ENCODE assay signal across 7 mouse cellular contexts in genomic region chr3:89394894-89395256, GRCm38 (mm10). TPM values are rescaled to one million over a fixed set of nuclear protein-coding genes. Genes with fewer than 3 reads are reported as not detected.
DNase-seq lines count a peak whose midpoint lies in the region; ATAC-seq and TF ChIP-seq lines count a peak whose summit lies in the region.

No protein-coding gene starts in this region.

- peak overlapping the region; percentile 95 for H3K27ac ChIP-seq in kidney, embryonic 15.5 days
- H3K27ac ChIP-seq in lung, postnatal 0 days (ENCODE audit: low read length) = peak overlapping the region; percentile 97

- TF ChIP-seq EP300 in lung, postnatal 0 days (IDR thresholded peaks at IDR 0.05) = no peak

- ATAC-seq in kidney, embryonic 15.5 days (replicated peaks; ENCODE audit: low FRiP score) = peak; percentile 27
- peak; percentile 16 for ATAC-seq in lung, postnatal 0 days

- no peak for TF ChIP-seq CTCF in lung, postnatal 0 days (IDR thresholded peaks at IDR 0.05)

- peaks cover 64% of the 10 kb centered on the region for H3K4me1 ChIP-seq in kidney, embryonic 15.5 days
- peaks cover 10% of the 10 kb centered on the region for H3K4me1 ChIP-seq in lung, postnatal 0 days (ENCODE audit: insufficient read depth, low read depth, low read length)

- H3K27me3 ChIP-seq in kidney, embryonic 15.5 days = no peaks in the 10 kb centered on the region
- H3K27me3 ChIP-seq in lung, postnatal 0 days (replicated peaks; ENCODE audit: insufficient read depth, low read length) = no peaks in the 10 kb centered on the region

- H3K4me2 ChIP-seq in kidney, embryonic 15.5 days = peak overlapping the region; percentile 99
- H3K4me2 ChIP-seq in lung, postnatal 0 days (replicated peaks; ENCODE audit: low read depth, low read length) = peak overlapping the region; percentile 99

- no peaks in the 10 kb centered on the region for H3K9me3 ChIP-seq in kidney, embryonic 15.5 days (replicated peaks)
- H3K9me3 ChIP-seq in lung, postnatal 0 days (ENCODE audit: low read length) = no peaks in the 10 kb centered on the region

- under 1% methylated on average over 12 of the region's 12 CpGs for WGBS in kidney, embryonic 15.5 days
- 0% methylated on average over 12 of the region's 12 CpGs for WGBS in lung, postnatal 0 days

- peak overlapping the region; percentile 59 for H3K4me3 ChIP-seq in kidney, embryonic 15.5 days (replicated peaks)
- H3K4me3 ChIP-seq in lung, postnatal 0 days (ENCODE audit: low read depth, low read length) = peak overlapping the region; percentile 78

- peak; percentile 93 for DNase-seq in ES-CJ7 (ENCODE audit: low read depth, low spot score)
- peak; percentile 90 for DNase-seq in adrenal gland, adult 2 months
- peak; percentile 89 for DNase-seq in embryo, embryonic 9.5 days (ENCODE audit: extremely low spot score)
- peak; percentile 87 for DNase-seq in heart, adult 8-10 months (ENCODE audit: low spot score)
- peak; percentile 95 for DNase-seq in lung, postnatal 0 days (ENCODE audit: low spot score)
- DNase-seq in retina, postnatal 1 day = peak; percentile 96

- H3K36me3 ChIP-seq in kidney, embryonic 15.5 days = no peaks in the 10 kb centered on the region
- H3K36me3 ChIP-seq in lung, postnatal 0 days (ENCODE audit: insufficient read depth, low read length) = no peaks in the 10 kb centered on the region

- peak overlapping the region; percentile 65 for H3K9ac ChIP-seq in kidney, embryonic 15.5 days
- peak overlapping the region; percentile 65; the same call in 1 of the 2 replicates for H3K9ac ChIP-seq in lung, postnatal 0 days (replicated peaks; ENCODE audit: low read depth)

RNA-seq across cellular contexts. Expression of gene Zbtb7b, which starts 0.3 kb away (rescaled TPM):
- total RNA-seq in adrenal gland, adult 2 months (2021) = 100 to 1,000 TPM in 1 of 2 experiments, 10 to 100 TPM in 1; 84.0 to 102 TPM
- polyA plus RNA-seq in adrenal gland, adult 2 months (2012; rRNA removed) = 117 and 121 TPM in 2 replicates
- total RNA-seq in heart, adult 8-10 months (2022) = 10 to 100 TPM; 19.6 to 23.2 (median 22.9) TPM
- polyA plus RNA-seq in kidney, embryonic 15.5 days (2015; fragmentation: Nextera tagmentation; extraction: Ambion mirVana) = 2.4 and 3.7 TPM in 2 replicates
- 6.4 and 7.3 TPM in 2 replicates for polyA plus RNA-seq in lung, postnatal 0 days (2015; fragmentation: Nextera tagmentation; extraction: Ambion mirVana)

RNA-seq across cellular contexts. Expression of gene Lenep, which starts 7.7 kb away (rescaled TPM):
- 1 to 10 TPM; 1.7 to 1.8 TPM for total RNA-seq in adrenal gland, adult 2 months (2021)
- 0.58 TPM in 1 of 2 replicates, not detected in the other for polyA plus RNA-seq in adrenal gland, adult 2 months (2012; rRNA removed)
- 1 to 10 TPM in 2 of 4 experiments, under 1 TPM in 1, not detected in 1; 0.75 to 1.5 (median 1.2) TPM for total RNA-seq in heart, adult 8-10 months (2022)
- polyA plus RNA-seq in kidney, embryonic 15.5 days (2015; fragmentation: Nextera tagmentation; extraction: Ambion mirVana) = 0.14 TPM in 1 of 2 replicates, not detected in the other
- polyA plus RNA-seq in lung, postnatal 0 days (2015; fragmentation: Nextera tagmentation; extraction: Ambion mirVana) = not detected in 2 replicates

RNA-seq across cellular contexts. Expression of gene Flad1, which starts 16.8 kb away (rescaled TPM):
- 10 to 100 TPM; 32.2 to 50.7 TPM for total RNA-seq in adrenal gland, adult 2 months (2021)
- 33.2 and 45.2 TPM in 2 replicates for polyA plus RNA-seq in adrenal gland, adult 2 months (2012; rRNA removed)
- 10 to 100 TPM; 55.5 to 71.8 (median 67.9) TPM for total RNA-seq in heart, adult 8-10 months (2022)
- polyA plus RNA-seq in kidney, embryonic 15.5 days (2015; fragmentation: Nextera tagmentation; extraction: Ambion mirVana) = 29.4 and 31.4 TPM in 2 replicates
- 17.9 and 18.2 TPM in 2 replicates for polyA plus RNA-seq in lung, postnatal 0 days (2015; fragmentation: Nextera tagmentation; extraction: Ambion mirVana)

RNA-seq across cellular contexts. Expression of gene Cks1b, which starts 23.3 kb away (rescaled TPM):
- 10 to 100 TPM; 17.3 to 21.5 TPM for total RNA-seq in adrenal gland, adult 2 months (2021)
- polyA plus RNA-seq in adrenal gland, adult 2 months (2012; rRNA removed) = 9.3 and 9.7 TPM in 2 replicates
- 1 to 10 TPM; 3.8 to 5.4 (median 4.2) TPM for total RNA-seq in heart, adult 8-10 months (2022)
- 518 and 559 TPM in 2 replicates for polyA plus RNA-seq in kidney, embryonic 15.5 days (2015; fragmentation: Nextera tagmentation; extraction: Ambion mirVana)
- polyA plus RNA-seq in lung, postnatal 0 days (2015; fragmentation: Nextera tagmentation; extraction: Ambion mirVana) = 75.5 and 83.0 TPM in 2 replicates

RNA-seq across cellular contexts. Expression of gene Shc1, which starts 23.4 kb away (rescaled TPM):
- 100 to 1,000 TPM in 1 of 2 experiments, 10 to 100 TPM in 1; 69.6 to 113 TPM for total RNA-seq in adrenal gland, adult 2 months (2021)
- polyA plus RNA-seq in adrenal gland, adult 2 months (2012; rRNA removed) = 62.6 and 67.4 TPM in 2 replicates
- total RNA-seq in heart, adult 8-10 months (2022) = 10 to 100 TPM; 33.3 to 37.7 (median 36.5) TPM
- polyA plus RNA-seq in kidney, embryonic 15.5 days (2015; fragmentation: Nextera tagmentation; extraction: Ambion mirVana) = 97.1 and 105 TPM in 2 replicates
- polyA plus RNA-seq in lung, postnatal 0 days (2015; fragmentation: Nextera tagmentation; extraction: Ambion mirVana) = 52.6 and 55.7 TPM in 2 replicates

Comparison
In these comparisons a context has a peak if more than half of its experiments do, and no peak if none do; other contexts are left out.
1. Peak in every context shown above with its lines: DNase-seq, ATAC-seq, H3K4me3 ChIP-seq and H3K27ac ChIP-seq.
2. RNA of gene Zbtb7b, which starts 0.3 kb away (polyA plus RNA-seq): 117 to 121 TPM in adrenal gland, adult 2 months; 6.4 to 7.3 TPM in lung, postnatal 0 days and 2.4 to 3.7 TPM in kidney, embryonic 15.5 days; every median in the first group is over 10 times any median in the second.